Mouse (Mus musculus) retina, embryonic 14.5 days (tissue): ENCODE results near the gene Tiam1.

Experiments
- DNase-seq: peaks from one replicate; pipeline ENCODE4 v3.0.0-alpha.2; 2015; ENCODE audit warnings: low spot score

The Tiam1 gene

GRCm38 (mm10) chr16:89954114-89954513 lies 189.5 kb downstream of the Tiam1 start:
- DNase-seq: no peak

GRCm38 (mm10) chr16:89952821-89953220 lies 190.7 kb downstream of the Tiam1 start:
- no peak for DNase-seq

- no peak for DNase-seq
These were observed 192.8 kb downstream of the Tiam1 start for GRCm38 (mm10) chr16:89950754-89951153.

GRCm38 (mm10) chr16:89950251-89950650 lies 193.3 kb downstream of the Tiam1 start:
- no peak for DNase-seq

GRCm38 (mm10) chr16:89948040-89948439 lies 195.5 kb downstream of the Tiam1 start:
- no peak for DNase-seq

- DNase-seq: no peak
These were observed 196.8 kb downstream of the Tiam1 start for GRCm38 (mm10) chr16:89946816-89947215.

- DNase-seq: no peak
These were observed 198.8 kb downstream of the Tiam1 start for GRCm38 (mm10) chr16:89944604-89945283.

GRCm38 (mm10) chr16:89944050-89944449 lies 199.5 kb downstream of the Tiam1 start:
- peak; percentile 67 for DNase-seq

- peak; percentile 55 for DNase-seq
These were observed 200.2 kb downstream of the Tiam1 start for GRCm38 (mm10) chr16:89943267-89943971.

GRCm38 (mm10) chr16:89940696-89941095 lies 202.9 kb downstream of the Tiam1 start:
- no peak for DNase-seq

- DNase-seq: no peak
These were observed 205.3 kb downstream of the Tiam1 start for GRCm38 (mm10) chr16:89938277-89938676.

GRCm38 (mm10) chr16:89936571-89936970 lies 207.0 kb downstream of the Tiam1 start:
- DNase-seq: no peak

GRCm38 (mm10) chr16:89935398-89935797 lies 208.2 kb downstream of the Tiam1 start:
- no peak for DNase-seq

GRCm38 (mm10) chr16:89934616-89935015 lies 209.0 kb downstream of the Tiam1 start:
- no peak for DNase-seq

- DNase-seq: no peak
These were observed 209.6 kb downstream of the Tiam1 start for GRCm38 (mm10) chr16:89933976-89934375.

GRCm38 (mm10) chr16:89928611-89929010 lies 215.0 kb downstream of the Tiam1 start:
- no peak for DNase-seq

- peak; percentile 39 for DNase-seq
These were observed 219.2 kb downstream of the Tiam1 start for GRCm38 (mm10) chr16:89924249-89924890.

GRCm38 (mm10) chr16:89923311-89923710 lies 220.3 kb downstream of the Tiam1 start:
- DNase-seq: no peak

- no peak for DNase-seq
These were observed 221.1 kb downstream of the Tiam1 start for GRCm38 (mm10) chr16:89922458-89922857.

- no peak for DNase-seq
These were observed 222.2 kb downstream of the Tiam1 start for GRCm38 (mm10) chr16:89921370-89921769.

GRCm38 (mm10) chr16:89920417-89920816 lies 223.2 kb downstream of the Tiam1 start:
- no peak for DNase-seq

- DNase-seq: no peak
These were observed 226.2 kb downstream of the Tiam1 start for GRCm38 (mm10) chr16:89917404-89917803.

GRCm38 (mm10) chr16:89914946-89915345 lies 228.6 kb downstream of the Tiam1 start:
- DNase-seq: no peak
